Mouse (Mus musculus): ENCODE measurements around the gene Zfp738. TPM values are rescaled to one million over a fixed set of nuclear protein-coding genes. Genes with fewer than 3 reads are reported as not detected.
"Not testable (repeated sequence)": the region's sequence is repeated elsewhere in the genome, so short reads cannot be mapped to it uniquely, and the experiment has no call there.

Zfp738 gene
- total RNA-seq (2021), result 11.1 and 15.0 TPM in 2 replicates
- long read RNA-seq, partial matches to known transcripts, result 0 of 3 reads
- long read RNA-seq, other reads (novel, unspliced or antisense), result 2 of 3 reads

DNA sequence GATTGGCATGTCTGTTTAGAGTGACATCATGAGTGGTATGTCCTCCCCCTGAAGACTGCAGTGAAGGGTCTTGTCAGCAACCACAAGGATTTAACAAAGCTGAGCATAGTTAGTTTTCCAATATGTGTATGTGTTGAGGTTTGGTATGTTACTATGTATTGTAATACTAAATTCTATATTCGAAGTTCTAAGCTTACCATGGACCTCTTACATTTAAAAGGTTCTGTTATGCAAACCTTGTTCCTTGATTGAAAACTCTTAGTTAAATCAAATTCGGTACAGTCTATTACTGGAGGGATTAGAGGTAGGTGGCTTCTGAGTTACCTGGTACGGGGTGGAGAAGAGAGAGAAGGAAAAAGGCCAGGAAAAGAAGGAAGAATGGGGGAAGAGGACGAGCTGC, at the start of gene Zfp738:
TSS of gene Zfp738 (minus strand) at position 101 of the 400 bp plus-strand sequence.
- DNase-seq, result no peak

DNA sequence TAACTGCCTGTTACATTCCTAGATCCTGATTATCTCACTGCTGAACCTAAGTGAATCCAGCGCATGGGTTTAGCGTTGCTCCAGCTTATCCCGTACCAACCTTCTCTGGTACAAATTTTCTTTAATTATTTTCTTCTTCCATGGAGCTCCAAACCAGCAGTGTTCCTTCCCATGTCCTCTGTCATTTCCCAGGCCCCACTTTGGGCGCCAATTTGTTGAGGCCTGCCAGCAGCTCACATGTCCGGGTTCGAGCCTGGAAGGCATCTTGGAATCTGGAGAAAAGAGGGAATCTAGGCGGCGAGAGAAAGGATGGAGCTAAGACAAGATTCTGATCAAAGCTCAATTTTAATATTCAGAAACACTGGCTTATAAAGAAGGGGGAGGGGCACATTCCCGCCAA, 47.5 kb upstream of the Zfp738 start:
- DNase-seq, result not testable (repeated sequence)

GRCm38 (mm10) chr13:67729441-67729840, 42.6 kb upstream of the Zfp738 start:
- DNase-seq, result peak; percentile 37

DNA sequence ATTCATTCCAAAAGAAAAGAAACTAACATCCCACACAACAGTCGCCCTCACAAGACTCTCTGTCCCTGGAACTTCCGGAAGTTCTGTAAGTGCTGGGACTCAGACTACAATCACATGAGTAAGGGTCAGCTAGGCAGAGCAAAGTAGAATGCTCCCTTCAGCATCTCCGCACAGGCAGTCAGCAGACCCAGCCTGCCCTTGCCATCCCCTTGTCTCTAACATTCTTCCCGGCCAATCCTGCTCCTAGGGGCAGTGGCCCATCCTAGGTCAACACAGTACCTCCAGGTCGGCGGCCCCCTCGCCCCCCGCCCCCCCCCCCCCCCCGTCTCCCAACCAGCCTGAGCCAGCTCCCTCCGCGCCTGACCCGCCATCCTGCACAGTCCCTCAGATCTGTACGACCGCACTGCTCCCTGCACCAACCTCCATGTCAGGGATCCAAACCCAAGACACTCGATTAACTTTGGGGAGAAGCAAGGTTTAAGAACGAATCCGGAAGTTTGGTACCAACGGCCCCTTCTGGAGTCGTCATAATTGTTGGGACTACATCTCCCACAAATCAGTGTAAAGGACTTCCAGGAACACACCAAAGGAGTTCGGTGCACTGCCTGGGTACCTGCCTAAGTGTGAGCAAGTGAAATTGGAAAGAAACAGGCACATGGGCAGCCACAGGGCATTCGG, 41.9 kb upstream of the Zfp738 start, which contains the start of gene Zfp65:
TSS of gene Zfp65 (minus strand) at position 533 of the 678 bp plus-strand sequence.
- peak; percentile 22 for DNase-seq

DNA sequence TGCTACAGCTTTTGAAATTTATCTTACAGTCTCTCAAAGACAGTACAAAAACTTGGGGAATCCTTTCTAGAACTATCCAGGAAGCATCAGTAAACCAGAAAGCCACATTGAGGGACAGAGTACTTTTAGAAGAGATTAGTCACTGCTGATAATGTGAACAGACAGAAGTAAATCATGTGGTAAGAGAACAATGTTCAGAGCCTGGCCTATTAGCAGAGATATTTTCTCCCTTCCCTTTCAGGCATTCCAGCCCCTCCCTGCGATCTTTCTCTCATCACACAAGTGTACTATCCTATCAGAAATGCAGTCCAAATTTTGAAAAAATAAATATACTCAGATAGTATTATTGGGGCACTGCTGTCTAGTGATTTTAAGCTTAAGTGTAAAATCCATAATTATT, 41.2 kb upstream of the Zfp738 start:
- no peak for DNase-seq

DNA sequence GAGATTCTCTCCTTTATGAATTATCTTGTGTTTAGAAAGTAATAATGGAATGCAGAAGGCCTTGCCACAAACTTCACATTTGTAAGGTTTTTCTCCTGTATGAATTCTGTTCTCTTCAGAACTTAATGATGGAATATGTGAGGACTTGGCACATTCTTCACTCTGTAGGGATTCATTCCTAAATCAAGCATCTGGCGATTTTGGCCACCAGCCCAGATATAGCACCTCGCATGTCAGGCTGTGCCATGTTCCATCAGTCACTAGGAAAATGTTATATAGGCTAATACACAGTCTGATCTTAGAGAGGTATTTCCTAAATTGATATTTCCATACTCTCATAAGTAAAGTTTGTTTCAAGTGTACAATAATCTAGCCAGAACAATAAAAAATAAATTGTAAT, 38.5 kb upstream of the Zfp738 start:
- not testable (repeated sequence) for DNase-seq

DNA sequence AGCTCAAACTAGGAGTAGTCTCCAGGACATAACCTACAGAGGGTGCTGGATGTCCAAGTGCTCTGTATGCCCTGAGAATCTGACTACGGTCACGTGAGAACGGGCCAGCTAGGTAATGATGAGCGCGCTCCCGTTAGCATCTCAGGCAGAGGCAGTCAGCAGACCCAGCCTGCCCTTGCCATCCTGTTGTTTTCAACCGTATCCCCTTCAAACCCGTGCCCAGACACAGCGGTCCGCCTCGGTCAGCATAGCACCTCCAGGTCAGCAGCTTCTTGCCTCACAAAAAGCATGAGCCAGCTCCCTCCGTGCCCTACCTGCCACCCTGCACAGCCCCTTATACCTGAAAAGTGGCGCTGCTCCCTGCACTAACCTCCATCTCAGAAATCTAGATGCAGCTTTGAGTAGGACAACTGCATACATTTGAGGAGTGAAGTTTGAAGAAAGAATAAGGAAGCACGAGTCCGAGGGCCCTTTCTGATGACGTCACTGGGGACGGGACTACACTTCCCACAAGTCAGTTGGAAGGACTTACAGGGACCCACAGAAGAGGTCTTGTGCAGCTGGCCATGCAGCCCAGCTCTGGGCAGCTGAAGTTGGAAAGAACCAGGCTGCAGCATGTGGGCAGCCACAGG, 37.1 kb upstream of the Zfp738 start:
- DNase-seq, result peak; percentile 82

DNA sequence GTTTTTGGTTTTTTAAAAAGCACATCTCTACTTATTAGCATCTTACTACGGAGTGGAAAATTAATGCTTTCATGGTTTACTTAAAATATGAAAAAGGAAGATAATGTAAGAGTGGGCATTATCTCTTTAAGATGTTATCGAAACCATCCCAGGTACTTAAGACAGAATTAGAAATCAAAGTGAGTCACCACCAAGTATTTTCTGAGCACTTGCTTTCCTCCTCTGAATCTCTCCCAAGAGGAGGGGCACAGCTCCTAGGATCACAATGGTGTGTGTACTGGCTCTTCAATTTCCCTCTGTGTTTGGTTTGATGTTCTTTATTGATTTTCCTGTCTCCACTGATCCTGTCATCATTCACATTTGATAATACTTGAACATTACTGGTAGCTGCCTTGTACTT, 3.0 kb downstream of the Zfp738 start:
- DNase-seq, result not testable (repeated sequence)

- DNase-seq, result peak; percentile 73
Observed at GRCm38 (mm10) chr13:67682959-67683735, 3.7 kb downstream of the Zfp738 start.

DNA sequence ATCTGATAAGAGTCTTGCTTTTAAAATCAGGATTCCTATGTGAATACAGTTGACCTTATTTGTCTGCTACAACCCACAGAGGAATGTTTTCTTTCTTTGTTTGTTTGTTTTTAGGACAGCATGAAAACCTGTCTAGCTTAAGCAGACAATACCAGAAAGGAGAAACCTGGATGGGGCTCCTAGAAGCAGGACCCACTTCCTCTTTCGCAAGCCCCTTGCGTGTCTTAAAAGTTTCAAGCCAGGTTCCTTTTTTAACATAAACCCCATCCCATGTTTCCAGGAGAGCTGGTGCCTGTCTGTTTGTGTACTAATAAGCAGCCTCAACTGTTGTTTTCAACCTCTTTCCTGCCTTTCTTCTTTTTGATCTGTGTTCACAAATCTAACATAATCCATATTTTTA, 12.0 kb downstream of the Zfp738 start:
- no peak for DNase-seq

- DNase-seq, result no peak
Observed at GRCm38 (mm10) chr13:67652496-67652895, 34.4 kb downstream of the Zfp738 start.

DNA sequence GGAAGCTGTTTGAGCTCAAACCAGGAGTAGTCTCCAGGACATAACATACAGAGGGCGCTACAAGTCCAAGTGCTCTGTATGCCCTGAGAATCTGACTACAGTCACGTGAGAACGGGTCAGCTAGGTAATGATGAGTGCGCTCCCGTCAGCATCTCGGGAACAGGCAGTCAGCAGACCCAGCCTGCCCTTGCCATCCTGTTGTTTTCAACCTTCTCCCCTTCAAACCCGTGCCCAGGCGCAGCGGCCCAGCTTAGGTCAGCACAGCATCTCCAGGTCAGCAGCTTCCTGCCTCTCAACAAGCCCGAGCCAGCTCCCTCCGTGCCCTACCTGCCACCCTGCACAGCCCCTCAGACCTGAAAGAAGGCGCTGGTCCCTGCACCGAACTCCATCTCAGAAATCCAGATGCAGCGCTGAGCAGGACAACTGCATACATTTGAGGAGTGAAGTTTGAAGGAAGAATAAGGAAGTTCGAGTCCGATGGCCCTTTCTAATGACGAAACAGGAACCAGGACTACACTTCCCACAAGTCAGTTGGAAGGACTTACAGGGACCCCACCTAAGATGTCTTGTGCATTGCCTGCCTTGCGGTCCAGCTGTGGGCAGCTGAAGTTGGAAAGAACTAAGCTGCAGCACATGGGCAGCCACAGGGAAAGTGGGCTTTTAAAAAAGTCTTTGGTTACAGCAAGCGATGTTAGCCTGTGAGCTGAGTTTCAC, 49.4 kb downstream of the Zfp738 start, which contains the start of the genes Gm49345 and Zfp729a:
TSS of gene Gm49345 (minus strand) at position 476 of the 714 bp plus-strand sequence.
TSS of gene Zfp729a (minus strand) at position 498 of the 714 bp plus-strand sequence.
- DNase-seq, result peak; percentile 74

DNA sequence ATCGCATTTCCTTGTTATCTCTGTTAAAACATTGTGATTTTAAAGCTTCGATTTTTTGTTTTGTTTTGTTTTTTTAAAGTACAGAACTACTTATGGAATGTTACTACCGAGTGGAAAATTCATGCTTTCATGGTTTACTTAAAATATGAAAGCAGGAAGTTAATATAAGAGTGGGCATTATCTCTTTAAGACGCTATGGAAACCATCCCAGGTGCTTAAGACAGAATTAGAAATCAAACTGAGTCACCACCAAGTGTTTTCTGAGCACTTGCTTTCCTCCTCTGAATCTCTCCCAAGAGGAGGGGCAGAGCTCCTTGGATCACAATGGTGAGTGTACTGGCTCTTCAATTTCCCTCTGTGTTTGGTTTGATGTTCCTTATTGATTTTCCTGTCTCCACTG, 76.8 kb downstream of the Zfp738 start:
- DNase-seq, result no peak

DNA sequence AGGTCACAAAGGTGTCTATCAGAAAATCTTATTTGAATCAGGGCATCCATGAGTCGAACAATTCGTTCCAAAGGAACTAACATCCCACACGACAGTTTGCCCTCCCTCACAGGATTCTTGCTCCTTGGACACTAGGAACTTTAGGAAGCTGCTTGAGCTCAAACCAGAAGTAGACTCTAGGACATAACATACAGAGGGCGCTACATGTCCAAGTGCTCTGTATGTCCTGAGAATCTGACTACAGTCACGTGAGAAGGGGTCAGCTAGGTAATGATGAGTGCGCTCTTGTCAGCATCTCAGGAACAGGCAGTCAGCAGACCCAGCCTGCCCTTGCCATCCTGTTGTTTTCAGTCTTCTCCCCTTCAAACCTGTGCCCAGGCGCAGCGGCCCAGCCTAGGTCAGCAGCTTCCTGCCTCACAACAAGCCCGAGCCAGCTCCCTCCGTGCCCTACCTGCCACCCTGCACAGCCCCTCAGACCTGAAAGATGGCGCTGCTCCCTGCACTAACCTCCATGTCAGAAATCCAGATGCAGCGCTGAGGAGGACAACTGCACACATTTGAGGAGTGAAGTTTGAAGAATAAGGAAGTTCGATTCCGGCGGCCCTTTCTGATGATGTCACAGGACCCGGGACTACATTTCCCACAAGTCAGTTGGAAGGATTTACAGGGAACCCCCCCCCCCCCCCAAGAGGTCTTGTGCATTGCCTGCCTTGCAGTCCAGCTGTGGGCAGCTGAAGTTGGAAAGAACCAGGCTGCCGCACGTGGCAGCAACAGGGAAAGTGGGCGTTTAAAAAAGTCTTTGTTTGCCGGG, 77.6 kb downstream of the Zfp738 start, which contains the start of gene Zfp729b:
TSS of gene Zfp729b (minus strand) at position 642 of the 811 bp plus-strand sequence.
- peak; percentile 85 for DNase-seq

Other genes with a start within 250 kb of the Zfp738 start
- gene Zfp874a, start 235.4 kb downstream of the Zfp738 start, total RNA-seq (2021), result 19.0 and 23.5 TPM in 2 replicates
- 15.9 and 18.7 TPM in 2 replicates for gene Zfp874b, start 202.8 kb downstream of the Zfp738 start, total RNA-seq (2021)
- gene Zfp58, start 186.5 kb downstream of the Zfp738 start, total RNA-seq (2021), result 7.6 and 8.1 TPM in 2 replicates
- gene Gm26965, start 160.9 kb downstream of the Zfp738 start, total RNA-seq (2021), result not detected in 2 replicates
- gene Zfp87, start 160.9 kb downstream of the Zfp738 start, total RNA-seq (2021), result 18.0 and 19.8 TPM in 2 replicates
- gene Zfp748, start 133.2 kb downstream of the Zfp738 start, total RNA-seq (2021), result 8.6 and 8.9 TPM in 2 replicates
- 8.3 and 9.5 TPM in 2 replicates for gene Zfp729b, start 77.4 kb downstream of the Zfp738 start, total RNA-seq (2021)
- gene Gm49345, start 49.3 kb downstream of the Zfp738 start, total RNA-seq (2021), result 1.4 TPM in 1 of 2 replicates, not detected in the other
- gene Zfp729a, start 49.3 kb downstream of the Zfp738 start, total RNA-seq (2021), result 5.5 and 7.7 TPM in 2 replicates
- 9.4 and 13.7 TPM in 2 replicates for gene Zfp65, start 42.1 kb upstream of the Zfp738 start, total RNA-seq (2021)
- gene Zfp85, start 68.2 kb upstream of the Zfp738 start, total RNA-seq (2021), result 5.1 and 7.7 TPM in 2 replicates
- 3.9 and 4.6 TPM in 2 replicates for gene Zfp493, start 92.6 kb upstream of the Zfp738 start, total RNA-seq (2021)
- gene Zfp273, start 126.7 kb upstream of the Zfp738 start, total RNA-seq (2021), result 6.5 and 7.9 TPM in 2 replicates
- 4.0 and 5.4 TPM in 2 replicates for gene Gm10037, start 144.0 kb upstream of the Zfp738 start, total RNA-seq (2021)
- gene BC048507, start 176.3 kb upstream of the Zfp738 start, total RNA-seq (2021), result not detected in 2 replicates